10 mouse cellular contexts compared by ENCODE assay signal in the genomic region with DNA sequence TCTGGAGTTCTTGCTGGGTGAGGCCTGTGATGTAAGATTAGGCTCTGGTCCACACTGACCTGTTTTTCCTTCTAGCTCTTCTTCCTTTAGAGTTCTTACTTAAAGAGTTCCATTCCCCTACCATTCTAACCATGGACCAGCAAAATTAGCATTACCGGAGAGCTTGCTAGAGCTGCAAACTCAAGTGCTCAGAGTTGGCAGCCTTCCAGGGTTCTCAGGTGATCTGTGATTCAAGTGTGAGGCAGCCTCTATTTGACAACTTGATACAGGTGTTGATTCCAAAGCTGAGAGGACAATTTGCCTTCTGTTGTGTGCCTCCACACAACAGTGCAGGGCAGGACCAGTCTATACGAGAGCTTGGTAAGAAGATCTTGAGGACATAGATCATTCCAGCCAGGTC. TPM values are rescaled to one million over a fixed set of nuclear protein-coding genes. Genes with fewer than 3 reads are reported as not detected.
DNase-seq lines count a peak whose midpoint lies in the region; ATAC-seq and TF ChIP-seq lines count a peak whose summit lies in the region.
"Had no signal": no experiment of that assay in that cellular context is flagged by ENCODE, and none has a peak within 500 bp of the region (broad histone marks: within the 10 kb centered on the region; RNA-seq: fewer than 3 reads in every experiment).

No protein-coding gene starts in this region.

- no peak overlapping the region for H3K9ac ChIP-seq in midbrain, postnatal 0 days (replicated peaks; ENCODE audit: low read length, poor library complexity, severe bottlenecking)
- no peak overlapping the region for H3K9ac ChIP-seq in midbrain, embryonic 15.5 days
- no peak overlapping the region for H3K9ac ChIP-seq in stomach, embryonic 15.5 days

- H3K4me3 ChIP-seq in heart, embryonic 10.5 days = no peak overlapping the region
- H3K4me3 ChIP-seq in midbrain, postnatal 0 days (ENCODE audit: low read depth, low read length) = no peak overlapping the region
- H3K4me3 ChIP-seq in midbrain, embryonic 15.5 days = no peak overlapping the region
- H3K4me3 ChIP-seq in stomach, embryonic 15.5 days (replicated peaks) = no peak overlapping the region
- H3K4me3 ChIP-seq: myocyte had no signal

- ATAC-seq in midbrain, postnatal 0 days (ENCODE audit: low FRiP score) = no peak
- no peak for ATAC-seq in midbrain, embryonic 15.5 days (replicated peaks)
- peak; percentile 48; the same call in 1 of the 2 replicates for ATAC-seq in stomach, embryonic 15.5 days (ENCODE audit: insufficient read depth, low FRiP score, low read depth)

- no peak overlapping the region for H3K4me2 ChIP-seq in midbrain, postnatal 0 days (ENCODE audit: low read depth, low read length, poor library complexity, severe bottlenecking)
- no peak overlapping the region for H3K4me2 ChIP-seq in midbrain, embryonic 15.5 days
- no peak overlapping the region for H3K4me2 ChIP-seq in stomach, embryonic 15.5 days

- H3K27ac ChIP-seq in heart, embryonic 10.5 days = no peak overlapping the region
- no peak overlapping the region for H3K27ac ChIP-seq in midbrain, postnatal 0 days (ENCODE audit: low read depth, low read length)
- H3K27ac ChIP-seq in midbrain, embryonic 15.5 days = no peak overlapping the region
- H3K27ac ChIP-seq in stomach, embryonic 15.5 days = no peak overlapping the region

- 41% methylated on average over 2 of the region's 2 CpGs for WGBS in heart, embryonic 10.5 days
- 75% methylated on average over 2 of the region's 2 CpGs for WGBS in midbrain, postnatal 0 days
- WGBS in midbrain, embryonic 15.5 days = 76% methylated on average over 2 of the region's 2 CpGs
- WGBS in stomach, embryonic 15.5 days = 48% methylated on average over 2 of the region's 2 CpGs

- DNase-seq in heart, adult 11 months = peak; percentile 82
- DNase-seq in heart, embryonic 10.5 days (ENCODE audit: low spot score) = no peak
- DNase-seq in midbrain, postnatal 0 days (ENCODE audit: low spot score) = peak; percentile 53
- DNase-seq in kidney, postnatal 25 days = peak; percentile 58 to 71
- DNase-seq in ovary, postnatal 36 days (ENCODE audit: low spot score) = no peak
- no peak for DNase-seq in layer of hippocampus, adult 9-11 months
- DNase-seq: liver had no signal

- no peaks in the 10 kb centered on the region for H3K9me3 ChIP-seq in heart, embryonic 10.5 days
- H3K9me3 ChIP-seq in midbrain, postnatal 0 days (ENCODE audit: low read length) = no peaks in the 10 kb centered on the region
- H3K9me3 ChIP-seq in midbrain, embryonic 15.5 days = no peaks in the 10 kb centered on the region
- H3K9me3 ChIP-seq in stomach, embryonic 15.5 days = no peaks in the 10 kb centered on the region

- H3K27me3 ChIP-seq in heart, embryonic 10.5 days (ENCODE audit: insufficient read depth, poor library complexity, severe bottlenecking) = no peaks in the 10 kb centered on the region
- H3K27me3 ChIP-seq in midbrain, postnatal 0 days (ENCODE audit: insufficient read depth, low read length) = no peaks in the 10 kb centered on the region
- H3K27me3 ChIP-seq in midbrain, embryonic 15.5 days (replicated peaks) = no peaks in the 10 kb centered on the region
- no peaks in the 10 kb centered on the region for H3K27me3 ChIP-seq in stomach, embryonic 15.5 days (replicated peaks)

- peaks cover 66% of the 10 kb centered on the region for H3K4me1 ChIP-seq in heart, embryonic 10.5 days
- no peaks in the 10 kb centered on the region for H3K4me1 ChIP-seq in midbrain, postnatal 0 days (ENCODE audit: insufficient read depth, low read length)
- 0 out of 2 replicates have a peak, but pooled peaks cover 2% of the 10 kb centered on the region for H3K4me1 ChIP-seq in midbrain, embryonic 15.5 days
- H3K4me1 ChIP-seq in stomach, embryonic 15.5 days = no peaks in the 10 kb centered on the region

- no peak for TF ChIP-seq CTCF in midbrain, postnatal 0 days (IDR thresholded peaks at IDR 0.05)

- H3K36me3 ChIP-seq in heart, embryonic 10.5 days = no peaks in the 10 kb centered on the region
- no peaks in the 10 kb centered on the region for H3K36me3 ChIP-seq in midbrain, postnatal 0 days (ENCODE audit: insufficient read depth, low read length)
- no peaks in the 10 kb centered on the region for H3K36me3 ChIP-seq in midbrain, embryonic 15.5 days (replicated peaks)
- no peaks in the 10 kb centered on the region for H3K36me3 ChIP-seq in stomach, embryonic 15.5 days

RNA-seq across cellular contexts. Expression of gene Eepd1, which starts 31.7 kb away (rescaled TPM):
- polyA plus RNA-seq in heart, embryonic 10.5 days (2016; fragmentation: Nextera tagmentation; extraction: Ambion mirVana) = 22.6 and 24.2 TPM in 2 replicates
- total RNA-seq in midbrain, postnatal 0 days (2014; rRNA removed) = 16.2 and 17.6 TPM in 2 replicates
- 13.5 and 13.7 TPM in 2 replicates for polyA plus RNA-seq in midbrain, postnatal 0 days (2015; fragmentation: Nextera tagmentation; extraction: Ambion mirVana)
- polyA plus RNA-seq in midbrain, embryonic 15.5 days (2015; fragmentation: Nextera tagmentation; extraction: Ambion mirVana) = 9.4 and 10.8 TPM in 2 replicates
- polyA plus RNA-seq in stomach, embryonic 15.5 days (2015; fragmentation: Nextera tagmentation; extraction: Ambion mirVana) = 9.8 and 10.0 TPM in 2 replicates

Comparison
In these comparisons a context has a peak if more than half of its experiments do, and no peak if none do; other contexts are left out.
1. DNase-seq: peak in heart, adult 11 months (single experiment), midbrain, postnatal 0 days (single experiment) and kidney, postnatal 25 days (2 of 2); none in heart, embryonic 10.5 days (single experiment), ovary, postnatal 36 days (single experiment) and layer of hippocampus, adult 9-11 months (single experiment).